26 mouse cellular contexts compared by ENCODE assay signal in the genomic region with DNA sequence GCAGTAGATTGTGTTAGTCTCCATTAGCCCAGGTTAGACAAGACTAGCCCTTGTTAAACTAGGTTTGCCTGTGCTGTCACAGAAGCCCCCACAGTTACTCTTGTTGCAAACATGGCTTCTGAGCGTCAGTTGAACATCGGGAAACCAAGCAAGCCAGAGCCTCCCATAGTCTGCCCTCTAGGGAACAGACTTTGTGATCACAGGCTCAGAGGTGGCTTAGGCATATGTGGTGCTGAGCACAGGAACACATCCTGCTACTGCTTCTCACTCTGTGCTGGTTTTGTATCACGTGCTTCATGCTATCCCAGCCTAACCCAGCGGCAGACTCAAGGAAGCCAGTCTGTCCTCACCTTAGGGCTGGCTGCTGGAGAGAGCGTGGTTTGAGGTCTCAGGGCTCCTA.
DNase-seq lines count a peak whose midpoint lies in the region; ATAC-seq and TF ChIP-seq lines count a peak whose summit lies in the region.
"Had no signal": no experiment of that assay in that cellular context is flagged by ENCODE, and none has a peak within 500 bp of the region (broad histone marks: within the 10 kb centered on the region; RNA-seq: fewer than 3 reads in every experiment).

No protein-coding gene starts in this region.

- H3K9me3 ChIP-seq in midbrain, embryonic 10.5 days (replicated peaks), result no peaks in the 10 kb centered on the region
- H3K9me3 ChIP-seq in midbrain, embryonic 11.5 days (ENCODE audit: control insufficient read depth, low read length), result no peaks in the 10 kb centered on the region
- H3K9me3 ChIP-seq: embryonic facial prominence, embryonic 15.5 days; heart, embryonic 15.5 days; kidney, embryonic 15.5 days; limb, embryonic 15.5 days; neural tube, embryonic 15.5 days had no signal

- no peaks in the 10 kb centered on the region for H3K36me3 ChIP-seq in midbrain, embryonic 10.5 days
- H3K36me3 ChIP-seq in midbrain, embryonic 11.5 days (ENCODE audit: control insufficient read depth, insufficient read depth, low read length), result no peaks in the 10 kb centered on the region
- H3K36me3 ChIP-seq: embryonic facial prominence, embryonic 15.5 days; heart, embryonic 15.5 days; kidney, embryonic 15.5 days; limb, embryonic 15.5 days; neural tube, embryonic 15.5 days had no signal

- peaks cover 27% of the 10 kb centered on the region for H3K4me1 ChIP-seq in midbrain, embryonic 10.5 days
- H3K4me1 ChIP-seq in midbrain, embryonic 11.5 days (ENCODE audit: control insufficient read depth, insufficient read depth, low read length), result peaks cover 3% of the 10 kb centered on the region

- no peak overlapping the region for H3K4me2 ChIP-seq in midbrain, embryonic 11.5 days
- H3K4me2 ChIP-seq: embryonic facial prominence, embryonic 15.5 days; heart, embryonic 15.5 days; kidney, embryonic 15.5 days; limb, embryonic 15.5 days; lung, embryonic 14.5 days; neural tube, embryonic 15.5 days had no signal

- TF ChIP-seq CTCF in gastrocnemius, adult 2 months (IDR thresholded peaks at IDR 0.05), result no peak

- peak; percentile 2 for DNase-seq in gastrocnemius, adult 2 months
- DNase-seq in gastrocnemius, postnatal 14 days, result no peak
- DNase-seq in midbrain, embryonic 10.5 days (ENCODE audit: low spot score), result no peak
- no peak for DNase-seq in midbrain, embryonic 11.5 days (ENCODE audit: low spot score, missing footprints)
- peak; percentile 22 for DNase-seq in ZHBTc4 (ENCODE audit: low read depth, low spot score)
- peak; percentile 48 for DNase-seq in thymus, postnatal 25 days
- DNase-seq in testis, postnatal 14 days (ENCODE audit: low spot score), result no peak
- DNase-seq in urinary bladder, postnatal 14 days (ENCODE audit: low spot score), result no peak
- DNase-seq: adrenal gland, postnatal 25 days; cerebellum, adult 9-11 months; gastrocnemius, postnatal 25 days; heart, postnatal 36 days; kidney, adult 11 months; kidney, postnatal 36 days; left cerebral cortex, postnatal 4 days; lung, embryonic 14.5 days; right cerebral cortex, postnatal 14 days had no signal

- ATAC-seq in midbrain, embryonic 11.5 days (ENCODE audit: low FRiP score), result no peak
- ATAC-seq: forebrain, embryonic 14.5 days; hindbrain, embryonic 16.5 days; midbrain, embryonic 16.5 days had no signal

- H3K9ac ChIP-seq in midbrain, embryonic 11.5 days (ENCODE audit: low read length), result no peak overlapping the region
- H3K9ac ChIP-seq: embryonic facial prominence, embryonic 15.5 days; heart, embryonic 15.5 days; kidney, embryonic 15.5 days; limb, embryonic 15.5 days; liver, embryonic 14.5 days; lung, embryonic 14.5 days; neural tube, embryonic 15.5 days had no signal

- intact Hi-C loops in gastrocnemius, adult 2 months (cut with DNase I), result no loop called here
- intact Hi-C loops in gastrocnemius, postnatal 14 days (cut with DNase I; ENCODE audit: low total_unique reads), result no loop called here

- H3K27me3 ChIP-seq in midbrain, embryonic 10.5 days (ENCODE audit: low read depth, poor library complexity, severe bottlenecking), result no peaks in the 10 kb centered on the region
- no peaks in the 10 kb centered on the region for H3K27me3 ChIP-seq in midbrain, embryonic 11.5 days (ENCODE audit: control insufficient read depth, insufficient read depth, low read length)
- H3K27me3 ChIP-seq: embryonic facial prominence, embryonic 15.5 days; heart, embryonic 15.5 days; limb, embryonic 15.5 days; neural tube, embryonic 15.5 days had no signal

- H3K27ac ChIP-seq in gastrocnemius, adult 2 months, result no peak overlapping the region
- H3K27ac ChIP-seq in midbrain, embryonic 10.5 days (replicated peaks), result 0 out of 2 replicates have a peak overlapping the region, but pooled peaks have one; percentile 13
- no peak overlapping the region for H3K27ac ChIP-seq in midbrain, embryonic 11.5 days (ENCODE audit: low read depth, low read length)
- H3K27ac ChIP-seq: embryonic facial prominence, embryonic 15.5 days; heart, embryonic 15.5 days; kidney, embryonic 15.5 days; limb, embryonic 15.5 days; liver, embryonic 14.5 days; neural tube, embryonic 15.5 days had no signal

- 75% methylated on average over 5 of the region's 5 CpGs for WGBS in midbrain, embryonic 10.5 days
- WGBS in midbrain, embryonic 11.5 days, result 78% methylated on average over 5 of the region's 5 CpGs

- no peak overlapping the region for H3K4me3 ChIP-seq in gastrocnemius, adult 2 months
- H3K4me3 ChIP-seq in midbrain, embryonic 10.5 days, result no peak overlapping the region
- no peak overlapping the region for H3K4me3 ChIP-seq in midbrain, embryonic 11.5 days (ENCODE audit: low read depth, low read length)
- H3K4me3 ChIP-seq: embryonic facial prominence, embryonic 15.5 days; heart, embryonic 15.5 days; kidney, embryonic 15.5 days; limb, embryonic 15.5 days; neural tube, embryonic 15.5 days had no signal

Comparison
In these comparisons a context has a peak if more than half of its experiments do, and no peak if none do; other contexts are left out.
1. DNase-seq: peak in gastrocnemius, adult 2 months (single experiment), ZHBTc4 (single experiment) and thymus, postnatal 25 days (single experiment); none in gastrocnemius, postnatal 14 days (single experiment), midbrain, embryonic 10.5 days (single experiment), midbrain, embryonic 11.5 days (single experiment), testis, postnatal 14 days (single experiment) and urinary bladder, postnatal 14 days (single experiment).